Mouse (Mus musculus) testis, postnatal 14 days (tissue): Measurements from ENCODE around the gene Duox1.
"Not testable (repeated sequence)": the region's sequence is repeated elsewhere in the genome, so short reads cannot be mapped to it uniquely, and the experiment has no call there.

ENCODE experiments used
- DNase-seq: peaks from one replicate; pipeline ENCODE4 v3.0.0; 2021; ENCODE audit warnings: low spot score

The Duox1 gene

DNA sequence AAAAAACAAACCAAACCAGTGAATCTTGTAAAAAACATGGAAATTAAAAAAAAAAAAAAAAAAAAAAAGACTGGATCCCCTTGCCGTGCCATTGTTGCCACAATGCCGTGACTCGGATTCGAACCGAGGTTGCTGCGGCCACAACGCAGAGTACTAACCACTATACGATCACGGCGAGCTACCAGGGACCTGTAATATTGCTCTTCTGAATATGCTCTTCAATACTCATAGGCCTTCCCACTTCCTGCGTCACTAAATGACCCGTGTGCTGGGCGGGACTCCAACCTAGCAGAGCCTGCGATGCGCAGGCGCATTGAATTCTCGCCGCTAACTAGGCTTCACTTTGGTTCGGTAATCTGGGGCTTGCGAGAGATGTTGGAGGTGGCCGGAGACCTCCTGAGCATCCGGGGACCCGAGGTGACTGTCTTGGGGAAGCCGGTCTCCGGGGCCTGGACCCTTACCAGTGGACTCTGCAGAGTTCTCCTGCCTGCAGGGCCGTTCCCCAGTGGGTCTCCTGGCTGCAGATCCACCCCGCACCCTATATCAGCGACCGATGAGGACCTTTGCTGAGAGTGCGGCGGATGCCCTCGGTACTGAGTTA, 60.0 kb downstream of the Duox1 start:
- DNase-seq = peak; percentile 88

DNA sequence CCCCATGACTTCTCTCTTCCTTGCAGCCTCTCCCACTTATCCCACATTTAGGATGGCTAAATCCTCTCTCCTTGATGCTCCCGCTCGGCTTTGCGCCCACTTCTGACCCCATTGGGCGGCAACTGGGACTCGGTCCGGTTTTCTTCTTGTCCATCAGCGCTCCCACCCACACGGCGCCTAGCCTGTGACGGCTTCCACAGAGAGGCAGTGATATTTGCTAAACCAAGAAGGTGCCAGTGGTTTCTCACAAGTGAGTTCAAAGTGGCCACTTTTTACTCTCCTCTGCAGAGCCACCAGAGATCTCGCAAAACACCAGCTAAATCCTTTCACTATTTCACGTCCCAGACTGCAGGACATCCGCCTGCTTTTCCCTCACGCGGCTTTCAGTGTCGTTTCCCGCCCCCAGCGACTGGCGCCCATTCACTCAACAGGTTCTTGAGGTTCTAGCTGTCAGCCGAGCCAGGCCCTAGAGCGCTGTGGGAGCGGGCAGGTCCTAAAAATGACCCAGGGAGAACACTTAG, 60.6 kb downstream of the Duox1 start:
- no peak for DNase-seq

DNA sequence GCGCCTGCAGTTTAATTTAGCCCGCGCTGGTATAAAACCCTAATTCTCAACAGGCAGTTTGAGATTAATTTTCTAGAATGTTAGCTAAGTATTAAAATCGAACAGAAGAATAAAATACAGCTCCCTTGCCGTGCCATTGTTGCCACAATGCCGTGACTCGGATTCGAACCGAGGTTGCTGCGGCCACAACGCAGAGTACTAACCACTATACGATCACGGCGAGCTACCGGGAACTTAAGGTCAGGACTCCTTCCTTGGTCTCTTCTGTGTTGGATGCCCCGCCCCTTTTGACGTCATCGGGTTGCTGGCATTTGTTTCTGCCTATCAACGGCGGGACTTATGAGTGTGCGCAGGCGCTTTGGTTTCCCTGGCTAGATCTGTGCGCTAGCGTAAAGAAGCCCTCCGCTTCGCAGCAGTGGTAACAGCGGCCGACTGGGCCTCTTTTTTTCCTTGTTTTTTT, 61.8 kb downstream of the Duox1 start:
- peak; percentile 94 for DNase-seq

DNA sequence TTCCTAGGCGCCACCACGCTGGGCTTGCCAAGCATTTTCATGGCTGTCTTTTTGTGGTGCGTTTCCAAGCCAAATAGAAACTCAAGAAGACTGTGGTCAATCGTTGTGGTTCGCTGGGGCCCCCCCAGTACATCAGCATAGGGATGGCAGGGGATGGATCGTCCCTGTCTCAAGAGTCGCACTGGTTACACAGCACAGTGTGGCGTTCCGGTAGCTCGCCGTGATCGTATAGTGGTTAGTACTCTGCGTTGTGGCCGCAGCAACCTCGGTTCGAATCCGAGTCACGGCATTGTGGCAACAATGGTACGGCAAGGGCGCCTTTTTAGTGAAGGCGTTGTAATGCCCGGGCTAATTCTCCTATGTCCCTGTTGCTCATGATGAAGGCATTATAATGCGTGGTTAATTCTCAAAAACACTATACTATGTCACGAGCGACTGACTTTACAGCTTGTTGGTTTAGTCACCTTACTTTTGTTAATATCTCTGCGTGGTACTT, 62.3 kb downstream of the Duox1 start:
- peak; percentile 66 for DNase-seq

DNA sequence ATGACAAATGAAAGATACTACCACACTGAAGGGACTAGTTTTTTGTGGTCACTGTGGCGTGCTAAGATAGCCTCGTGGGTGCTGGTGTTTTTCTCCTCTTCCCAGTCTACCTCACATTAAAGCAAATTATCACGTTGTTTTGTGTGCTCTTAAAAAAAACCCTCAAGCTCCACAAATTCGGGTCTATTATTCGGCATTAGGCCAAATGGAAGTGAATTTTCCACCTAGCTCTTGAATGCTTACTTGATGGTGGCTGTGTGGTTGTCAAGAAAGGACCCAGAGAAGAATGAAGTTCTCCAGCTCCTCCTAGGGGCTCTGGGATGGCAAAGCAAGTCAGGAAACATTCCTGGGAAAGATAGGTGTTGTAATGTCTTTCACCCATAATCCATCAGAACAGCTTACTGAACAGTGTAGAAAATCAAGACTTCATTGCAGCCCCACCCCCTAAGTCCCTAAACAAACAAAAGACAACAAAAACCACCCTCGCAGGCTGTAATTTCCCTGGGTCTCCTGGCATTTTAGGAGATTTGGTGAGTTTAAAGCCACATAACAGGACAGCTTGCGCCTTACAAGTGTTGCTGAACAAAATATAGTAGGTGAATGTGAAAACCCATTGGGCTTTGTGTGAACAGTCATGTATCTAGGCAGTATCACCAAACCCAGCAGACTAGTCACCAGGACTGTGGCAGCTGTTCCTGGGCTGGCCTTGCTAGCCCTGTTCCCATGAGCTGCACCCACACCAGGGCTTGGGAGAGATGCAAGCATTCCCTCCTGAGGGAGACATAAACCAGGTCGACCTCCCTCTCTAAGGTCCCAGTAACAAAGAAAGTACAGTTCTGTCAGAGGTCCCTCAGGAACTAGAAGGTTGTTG, 63.2 kb downstream of the Duox1 start:
- DNase-seq = no peak

DNA sequence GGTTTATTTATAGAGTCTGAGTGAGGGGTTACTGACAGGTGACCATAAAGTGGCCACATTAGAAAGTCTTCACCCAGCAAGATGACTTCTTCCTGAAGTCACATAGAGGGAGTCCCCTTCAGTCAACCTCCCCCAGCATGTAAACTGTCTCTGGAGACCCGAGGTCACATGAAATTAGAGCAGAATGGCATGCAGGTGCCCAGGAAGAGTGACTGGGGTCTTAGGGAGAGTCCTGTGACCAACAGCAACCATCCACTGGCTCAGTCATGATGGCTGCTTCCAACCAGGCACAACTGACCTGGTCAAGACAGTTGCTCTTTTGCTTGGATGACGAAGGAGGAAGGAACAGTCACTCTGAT, 63.8 kb downstream of the Duox1 start:
- DNase-seq = no peak

DNA sequence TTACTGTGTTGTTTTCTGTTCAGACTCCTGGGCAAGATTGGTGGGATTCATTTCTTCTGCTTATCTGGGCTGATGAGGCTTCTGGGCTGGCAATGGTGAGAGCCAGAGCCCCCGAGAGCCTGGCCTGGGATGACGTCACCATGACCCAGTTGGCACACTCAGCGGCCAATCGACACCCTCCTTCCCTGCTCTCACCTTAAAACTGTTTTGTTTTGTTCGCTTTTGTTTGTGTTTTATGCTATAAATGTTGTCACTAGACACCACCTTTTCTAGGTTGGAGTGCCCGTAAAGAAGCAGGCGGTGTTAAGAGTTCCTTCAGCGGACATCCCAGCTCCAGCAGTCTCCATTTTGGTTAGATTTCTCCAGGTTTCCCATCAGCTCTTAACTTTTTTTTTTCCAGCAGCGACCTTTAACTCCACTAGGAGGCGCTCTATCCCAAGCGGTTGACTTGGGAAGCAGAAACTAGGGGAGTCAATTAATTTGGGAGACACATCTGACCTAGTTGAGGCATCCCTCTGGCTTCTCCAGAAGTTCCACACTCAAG, 65.4 kb downstream of the Duox1 start:
- peak; percentile 36 for DNase-seq

DNA sequence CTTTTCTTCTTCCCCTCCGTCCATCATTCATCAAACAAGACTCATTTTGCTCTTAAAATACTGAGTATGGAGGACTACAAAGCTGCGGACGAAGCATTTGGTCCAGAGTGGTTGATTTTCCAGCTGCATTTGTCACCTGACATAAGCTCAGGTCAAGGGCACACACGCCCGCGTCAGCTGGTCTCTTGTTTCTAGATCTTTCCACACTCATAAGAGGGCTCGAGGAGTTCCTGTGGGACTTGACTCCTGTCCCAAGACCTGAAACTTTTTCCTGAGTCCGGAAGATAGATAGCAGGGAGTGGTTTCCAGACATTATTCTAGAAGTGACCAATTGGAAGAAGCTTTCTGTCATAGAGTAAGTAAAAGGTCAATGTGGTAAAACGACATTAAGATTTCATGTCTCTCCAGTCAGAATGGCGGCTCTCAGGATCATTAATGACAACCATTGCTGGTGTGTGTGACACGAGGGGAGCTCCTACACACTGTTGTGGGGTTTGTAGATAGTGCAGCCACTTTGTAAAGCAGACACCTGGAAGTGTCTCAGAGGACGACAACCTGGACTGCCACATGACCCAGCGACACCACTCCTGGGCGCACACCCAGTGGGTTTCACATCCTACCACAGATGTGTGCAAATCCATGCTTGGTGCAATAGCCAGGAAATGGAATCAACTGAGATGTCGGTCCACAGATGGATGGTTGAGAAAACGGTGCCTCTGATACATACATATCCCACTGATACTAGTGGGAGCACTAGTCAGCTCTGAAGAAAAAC, 66.0 kb downstream of the Duox1 start:
- no peak for DNase-seq

DNA sequence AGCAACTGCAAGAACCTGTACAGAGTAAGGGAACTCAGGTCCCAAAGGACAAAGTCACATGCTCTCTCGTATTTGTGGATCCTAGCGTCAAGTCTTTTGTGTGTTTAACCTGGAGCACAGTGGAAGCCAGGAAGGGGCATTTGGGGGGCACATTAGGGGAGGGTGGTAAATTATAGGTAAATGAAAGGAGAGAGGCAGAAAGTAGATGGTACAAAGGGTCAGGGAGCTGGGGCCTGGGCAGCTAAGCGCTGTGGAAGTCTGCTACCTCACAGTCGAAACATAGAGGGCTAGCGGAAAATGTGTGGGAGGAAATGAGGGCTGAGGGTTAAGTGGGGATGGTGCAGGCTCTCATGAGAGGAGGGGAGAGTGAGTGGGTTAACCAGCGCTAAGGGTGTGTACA, 66.6 kb downstream of the Duox1 start:
- no peak for DNase-seq

DNA sequence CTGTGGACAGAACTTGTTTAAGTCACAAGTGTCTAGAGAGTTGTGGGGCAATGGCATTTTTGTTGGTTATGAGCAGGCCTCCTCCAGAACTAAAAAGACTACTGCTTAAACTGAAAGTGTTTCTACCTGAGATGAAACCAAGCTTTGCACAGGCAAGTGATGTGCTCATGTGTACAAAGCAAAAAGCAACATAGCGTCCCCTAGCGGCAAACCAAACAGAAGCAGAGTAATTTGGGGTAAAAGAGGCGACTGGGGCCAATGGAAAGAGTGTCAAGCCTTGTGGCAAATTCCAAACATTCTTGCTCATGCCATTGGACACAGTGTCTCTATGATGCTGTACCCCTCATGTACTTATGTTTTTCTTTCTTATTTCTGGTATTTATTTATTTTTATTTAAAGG, 69.6 kb downstream of the Duox1 start:
- DNase-seq = no peak

DNA sequence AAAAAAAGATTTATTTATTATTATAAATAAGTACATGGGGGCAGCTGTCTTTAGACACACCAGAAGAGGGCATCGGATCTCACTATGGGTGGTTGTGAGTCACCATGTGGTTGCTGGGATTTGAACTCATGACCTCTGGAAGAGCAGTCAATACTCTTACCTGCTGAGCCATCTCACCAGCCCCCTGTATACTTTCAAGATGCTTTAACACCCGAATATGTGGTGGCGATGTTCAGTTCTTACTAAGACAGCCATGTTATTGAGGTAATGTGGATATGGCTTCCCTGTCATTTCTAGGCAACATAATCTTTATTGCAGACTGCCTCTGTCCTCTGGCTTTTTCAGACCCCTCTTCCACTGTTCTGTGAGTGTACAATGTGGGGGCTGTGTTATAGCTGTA, 71.7 kb downstream of the Duox1 start:
- DNase-seq = not testable (repeated sequence)

DNA sequence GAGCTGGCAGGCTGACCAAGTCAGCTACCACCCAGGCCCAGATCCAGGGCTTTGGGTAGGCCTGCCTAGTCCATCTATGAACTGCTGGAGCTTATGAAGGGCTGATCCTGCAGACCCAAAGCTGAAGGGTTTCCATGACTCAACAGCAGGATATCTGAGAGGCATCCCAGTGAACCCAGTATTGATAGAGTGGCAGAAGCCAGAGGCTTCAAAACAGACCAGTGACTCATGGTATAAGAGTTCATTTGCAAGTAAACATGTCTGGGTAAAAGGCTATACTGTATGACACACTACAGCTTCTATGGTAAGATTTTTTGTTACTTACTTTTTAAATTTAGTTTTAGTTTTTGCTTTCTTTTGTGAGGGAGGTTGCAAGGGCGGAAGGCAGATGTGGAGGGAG, 80.7 kb downstream of the Duox1 start:
- no peak for DNase-seq
